Mouse (Mus musculus) heart, postnatal 4 days (tissue): ENCODE measurements around the gene Abcb8. TPM values are rescaled to one million over a fixed set of nuclear protein-coding genes. Genes with fewer than 3 reads are reported as not detected.

Experiments used
- DNase-seq: peaks from one replicate; pipeline ENCODE4 v3.0.0; 2021
- total RNA-seq, 2 experiments: library from RNA; stranded (reverse); gene quantifications; 2 replicates each; pipeline ENCODE4 v1.2.3; 2021

Gene Abcb8
- total RNA-seq, 2 experiments from 2014 or later = 86.3 to 87.0 TPM

DNA sequence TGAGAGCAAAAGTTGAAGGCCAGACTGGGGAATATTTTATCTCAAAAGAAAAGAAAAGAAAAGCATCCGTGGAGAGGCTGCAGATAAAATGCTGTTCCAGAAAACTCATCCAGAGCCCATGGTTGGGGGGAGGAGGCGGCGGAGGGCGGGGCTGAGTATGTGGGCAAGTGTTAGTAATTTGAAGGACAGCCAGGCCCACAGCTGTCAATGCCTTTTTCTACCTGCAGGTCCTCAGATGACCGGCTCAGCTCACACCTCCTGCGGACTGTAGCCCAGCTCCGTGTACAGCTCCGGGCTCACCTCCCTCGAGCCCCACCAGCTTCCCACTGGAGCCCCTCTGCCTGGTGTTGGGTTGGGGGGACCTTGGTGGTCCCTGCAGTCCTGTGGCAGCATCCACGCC lies 6.2 kb downstream of the Abcb8 start:
- DNase-seq = no peak

DNA sequence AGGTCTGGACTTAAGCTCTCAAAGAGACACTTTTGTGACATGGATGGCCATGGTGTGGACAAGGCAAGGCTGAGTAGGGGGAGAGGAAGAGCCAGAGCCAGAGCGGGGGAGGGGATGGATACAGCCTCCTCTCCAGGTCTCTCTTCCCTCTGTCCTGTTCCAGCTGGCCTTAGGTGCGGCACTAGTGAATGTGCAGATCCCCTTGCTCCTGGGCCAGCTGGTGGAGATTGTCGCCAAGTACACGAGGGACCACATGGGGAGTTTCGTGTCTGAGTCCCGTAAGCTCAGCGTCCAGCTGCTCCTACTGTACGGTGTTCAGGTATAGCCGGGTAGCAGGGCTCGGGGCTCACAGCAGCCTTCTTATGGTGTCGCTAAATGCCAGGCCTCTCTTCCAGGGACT lies 6.9 kb downstream of the Abcb8 start:
- no peak for DNase-seq

DNA sequence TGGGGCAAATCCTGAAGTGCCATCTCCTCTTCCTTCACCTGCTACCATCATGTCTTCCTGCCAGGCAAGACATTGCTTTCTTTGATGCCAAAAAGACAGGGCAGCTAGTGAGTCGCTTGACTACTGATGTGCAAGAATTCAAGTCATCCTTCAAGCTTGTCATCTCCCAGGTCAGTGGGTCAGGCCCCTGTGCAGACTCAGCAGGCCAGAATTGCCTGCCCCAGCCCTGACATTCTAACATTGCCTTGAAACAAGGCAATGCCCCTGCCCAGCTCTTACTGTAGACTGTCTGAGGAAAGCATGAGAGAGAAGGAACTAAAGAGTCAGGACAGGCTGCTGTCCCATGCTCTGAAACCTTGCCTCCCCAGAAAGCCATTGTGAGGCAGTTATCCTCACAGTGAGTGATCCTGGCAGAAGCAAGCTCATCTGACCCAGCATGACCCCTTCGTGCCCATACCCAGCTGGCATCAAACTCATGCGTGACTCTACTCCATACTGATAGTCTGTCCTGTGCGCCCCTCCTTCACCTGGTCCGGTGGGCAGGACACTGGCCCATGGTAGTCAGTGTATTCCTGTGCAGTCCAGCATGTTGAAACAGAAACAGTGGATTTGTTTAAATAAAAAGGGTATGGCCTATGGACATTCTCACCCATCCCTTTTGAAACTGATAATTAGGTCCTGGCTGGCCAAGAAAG lies 7.6 kb downstream of the Abcb8 start:
- no peak for DNase-seq

DNA sequence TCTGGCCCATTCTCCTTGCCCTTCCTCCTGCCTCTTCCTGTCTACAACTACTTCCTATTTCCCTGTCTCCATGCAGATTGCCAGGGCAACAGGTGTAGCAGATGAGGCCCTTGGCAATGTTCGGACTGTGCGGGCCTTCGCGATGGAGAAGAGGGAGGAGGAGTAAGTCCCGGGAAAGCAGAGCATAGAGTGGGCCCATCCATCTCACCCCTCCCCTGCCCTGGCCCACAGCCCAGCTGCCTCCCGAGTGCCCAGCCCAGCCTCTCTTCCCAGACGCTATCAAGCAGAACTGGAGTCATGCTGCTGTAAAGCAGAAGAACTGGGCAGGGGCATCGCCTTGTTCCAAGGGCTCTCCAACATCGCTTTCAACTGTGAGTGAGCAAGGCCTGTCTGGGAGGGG lies 8.5 kb downstream of the Abcb8 start:
- DNase-seq = peak; percentile 56

DNA sequence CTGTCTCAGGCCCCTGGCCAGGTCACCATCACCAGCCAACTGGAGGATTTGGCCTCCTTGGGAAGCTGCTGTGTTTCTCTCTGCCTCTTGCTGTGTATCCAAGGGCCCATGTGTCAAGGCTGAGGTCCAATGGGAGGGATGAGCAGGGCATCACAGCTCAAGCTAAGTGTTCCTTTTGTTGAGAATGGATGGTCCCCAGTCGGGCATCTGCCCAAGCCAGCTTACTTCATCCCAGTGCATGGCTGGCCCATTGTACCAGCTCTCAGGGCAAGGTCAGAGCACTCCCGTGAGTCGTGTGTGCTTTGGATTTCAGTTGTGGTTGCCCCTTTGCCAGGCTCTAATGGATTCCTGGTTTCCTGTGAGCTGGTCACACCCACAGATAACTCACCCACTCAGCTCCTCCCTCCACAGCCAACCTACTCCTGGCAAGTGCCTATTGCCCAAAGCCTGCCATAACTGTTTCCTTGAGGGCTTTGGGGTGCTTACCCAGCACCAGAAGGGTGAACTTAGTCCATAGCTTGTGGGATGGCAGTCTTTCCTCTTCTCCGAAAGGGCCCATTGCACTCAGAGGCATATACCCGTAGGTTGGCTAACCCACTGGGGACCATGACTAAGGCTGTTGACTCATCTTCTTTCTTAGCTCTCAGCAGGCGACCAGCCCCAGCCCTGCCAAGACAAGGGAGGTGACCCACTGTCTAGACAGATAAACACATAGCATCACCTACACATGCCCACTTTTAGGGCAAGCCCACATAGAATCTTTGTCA lies 11.3 kb downstream of the Abcb8 start:
- DNase-seq = no peak

DNA sequence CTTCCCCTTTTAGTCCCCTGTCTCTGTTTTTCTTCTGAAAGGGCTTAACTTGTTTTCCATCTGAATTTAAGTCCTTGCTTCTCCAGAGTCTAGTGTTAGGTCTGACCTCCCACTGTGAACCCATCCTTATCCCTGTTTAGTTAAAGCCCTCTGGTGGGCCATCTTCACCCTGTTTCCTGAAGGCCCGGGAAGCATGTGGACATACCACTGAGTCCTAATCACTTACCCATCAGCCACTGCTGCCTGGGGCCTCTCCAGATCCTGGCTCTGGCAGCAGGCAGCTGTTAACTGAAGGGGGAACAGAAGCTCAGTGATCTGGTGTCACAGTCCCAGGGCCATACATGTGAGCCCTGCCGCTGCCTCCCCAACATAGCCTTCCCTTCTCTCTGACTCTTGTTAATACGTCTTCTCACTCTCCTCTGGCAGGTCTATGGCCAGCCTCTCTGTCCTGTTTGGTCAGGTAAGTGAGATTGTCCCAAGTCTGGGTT lies 12.0 kb downstream of the Abcb8 start:
- DNase-seq = no peak

DNA sequence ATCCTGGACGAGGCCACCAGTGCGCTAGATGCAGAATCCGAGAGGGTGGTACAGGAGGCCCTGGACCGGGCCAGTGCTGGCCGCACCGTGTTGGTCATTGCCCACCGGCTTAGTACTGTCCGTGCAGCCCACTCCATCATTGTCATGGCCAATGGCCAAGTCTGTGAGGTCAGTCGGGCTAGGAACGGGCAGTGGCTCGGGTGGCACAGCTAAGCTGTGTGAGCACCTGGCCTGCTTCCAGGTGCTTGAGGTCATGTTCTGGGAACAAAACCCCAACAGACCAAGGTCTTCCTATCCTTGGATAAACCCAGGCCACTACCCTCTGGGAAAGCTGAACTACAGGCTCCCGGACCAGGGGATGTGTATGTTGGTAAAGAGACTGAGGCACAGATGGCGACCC lies 15.2 kb downstream of the Abcb8 start:
- DNase-seq = peak; percentile 61

DNA sequence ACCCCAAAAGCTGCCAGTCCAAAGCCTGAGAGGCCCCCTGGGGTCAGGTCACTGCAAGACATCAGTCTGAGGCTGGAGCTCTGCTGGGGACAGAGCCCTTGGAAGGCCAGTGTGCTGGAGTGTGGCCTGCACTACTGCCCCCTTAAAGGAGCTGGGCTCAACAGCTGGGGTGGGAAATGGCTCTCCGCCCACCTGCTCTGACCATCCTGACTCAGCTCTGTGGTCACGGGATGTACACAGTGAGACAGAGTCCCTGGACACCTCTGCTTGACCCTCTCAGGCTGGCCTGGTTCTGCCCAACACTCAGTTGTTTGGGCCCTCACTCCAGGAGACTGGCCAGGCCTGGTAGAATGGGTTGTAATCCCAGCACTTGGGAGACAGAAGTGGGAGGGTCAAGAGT lies 16.0 kb downstream of the Abcb8 start:
- no peak for DNase-seq

DNA sequence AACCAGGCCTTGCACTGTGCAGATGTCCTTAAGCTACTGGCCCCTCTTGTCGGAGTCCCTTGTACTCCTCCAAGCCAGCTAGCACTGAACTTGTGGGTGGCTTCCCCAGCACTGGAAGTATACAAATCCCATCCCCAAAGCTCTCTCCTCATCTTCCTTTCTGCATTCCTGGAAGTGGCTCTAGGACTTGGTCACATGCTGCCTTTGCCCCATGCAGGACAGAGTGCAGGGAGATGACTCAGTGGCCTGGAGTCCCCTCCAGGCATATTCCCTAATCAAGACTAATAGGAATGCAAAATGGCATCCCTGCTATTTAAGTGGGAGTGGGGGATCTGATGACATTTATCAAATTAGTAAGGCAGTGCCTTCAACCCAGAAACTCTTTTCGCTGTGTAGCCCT lies 18.6 kb downstream of the Abcb8 start:
- no peak for DNase-seq

DNA sequence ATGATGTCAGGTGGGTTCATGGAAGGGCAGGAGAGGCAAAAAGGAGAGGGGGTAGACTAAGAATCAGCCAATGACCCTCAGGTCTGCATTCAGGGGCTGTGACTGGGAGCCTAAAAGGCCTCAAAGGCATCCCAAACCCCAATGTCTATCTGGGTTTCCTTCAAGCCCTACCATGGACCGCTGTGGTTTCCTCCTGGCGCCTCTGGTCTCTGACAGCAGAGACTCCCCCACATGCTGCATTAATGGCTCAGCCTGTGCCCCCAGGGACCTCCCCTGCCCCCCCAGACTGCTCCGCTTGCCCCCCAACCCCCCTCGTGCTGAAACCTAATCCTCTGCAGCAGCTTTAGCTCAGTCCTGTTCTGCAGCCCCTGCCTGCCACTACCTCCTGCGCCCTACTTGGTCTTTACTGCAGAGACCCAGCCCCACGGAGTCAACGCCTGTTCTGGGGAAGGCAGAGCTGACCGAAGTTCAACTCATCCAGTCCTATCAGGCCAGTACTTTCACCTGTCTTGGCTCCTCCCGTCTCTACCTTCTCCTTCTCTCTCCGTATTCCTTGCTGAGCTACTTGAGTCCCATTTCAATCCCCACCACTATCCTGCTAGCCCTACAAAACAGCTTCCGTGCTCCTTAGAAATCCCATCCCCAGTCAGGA lies 19.7 kb downstream of the Abcb8 start, which contains the start of gene Asic3:
Gene Asic3 (plus strand): TSS at position 351 of the 652 bp plus-strand sequence.
- no peak for DNase-seq

DNA sequence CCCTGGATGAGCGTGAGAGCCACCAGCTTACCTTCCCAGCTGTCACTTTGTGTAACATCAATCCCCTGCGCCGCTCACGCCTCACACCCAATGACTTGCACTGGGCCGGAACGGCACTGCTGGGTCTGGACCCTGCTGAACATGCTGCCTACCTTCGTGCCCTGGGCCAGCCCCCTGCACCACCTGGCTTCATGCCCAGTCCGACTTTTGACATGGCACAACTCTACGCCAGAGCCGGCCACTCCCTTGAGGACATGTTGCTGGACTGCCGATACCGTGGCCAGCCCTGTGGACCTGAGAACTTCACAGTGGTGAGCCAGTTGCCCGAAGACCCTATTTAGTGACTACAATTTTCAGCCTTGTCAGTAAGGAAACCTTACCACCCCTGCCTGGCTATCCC lies 20.5 kb downstream of the Abcb8 start:
- no peak for DNase-seq

DNA sequence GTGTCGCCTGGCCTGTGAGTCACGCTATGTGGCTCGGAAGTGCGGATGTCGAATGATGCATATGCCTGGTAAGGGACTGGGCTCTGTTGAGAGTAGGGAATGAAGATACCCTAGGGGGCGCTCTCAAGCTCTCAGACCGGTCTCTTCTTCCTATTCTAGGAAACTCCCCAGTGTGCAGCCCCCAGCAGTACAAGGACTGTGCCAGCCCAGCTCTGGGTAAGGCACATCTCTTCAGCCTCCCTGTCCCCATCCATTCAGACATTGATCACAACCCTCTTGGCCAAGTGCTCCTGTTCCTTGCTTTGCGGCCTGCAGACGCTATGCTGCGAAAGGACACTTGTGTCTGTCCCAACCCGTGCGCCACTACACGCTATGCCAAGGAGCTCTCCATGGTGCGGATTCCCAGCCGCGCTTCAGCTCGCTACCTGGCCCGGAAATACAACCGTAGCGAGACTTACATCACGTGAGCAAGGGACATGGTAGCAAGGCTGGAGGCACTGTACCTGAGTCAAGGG lies 22.8 kb downstream of the Abcb8 start:
- peak; percentile 75 for DNase-seq

DNA sequence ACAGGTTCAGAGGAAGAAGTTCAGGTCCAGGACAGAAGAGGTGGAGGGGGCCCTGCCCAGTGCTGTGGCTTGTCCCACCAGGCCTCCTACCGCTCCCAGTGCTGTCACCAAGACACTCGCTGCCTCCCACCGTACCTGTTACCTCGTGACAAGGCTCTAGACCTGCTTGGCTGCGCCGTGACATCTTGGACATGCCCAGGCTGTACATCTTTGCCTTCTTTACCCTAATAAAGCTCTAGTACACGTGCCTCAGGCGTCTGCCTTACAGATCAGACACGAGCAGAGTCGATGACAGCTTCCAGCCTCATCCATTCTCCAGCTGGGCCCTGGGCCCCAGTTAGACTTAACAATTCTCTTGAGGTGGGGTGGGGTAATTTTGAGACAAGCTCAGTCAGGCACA lies 24.1 kb downstream of the Abcb8 start:
- DNase-seq = no peak

DNA sequence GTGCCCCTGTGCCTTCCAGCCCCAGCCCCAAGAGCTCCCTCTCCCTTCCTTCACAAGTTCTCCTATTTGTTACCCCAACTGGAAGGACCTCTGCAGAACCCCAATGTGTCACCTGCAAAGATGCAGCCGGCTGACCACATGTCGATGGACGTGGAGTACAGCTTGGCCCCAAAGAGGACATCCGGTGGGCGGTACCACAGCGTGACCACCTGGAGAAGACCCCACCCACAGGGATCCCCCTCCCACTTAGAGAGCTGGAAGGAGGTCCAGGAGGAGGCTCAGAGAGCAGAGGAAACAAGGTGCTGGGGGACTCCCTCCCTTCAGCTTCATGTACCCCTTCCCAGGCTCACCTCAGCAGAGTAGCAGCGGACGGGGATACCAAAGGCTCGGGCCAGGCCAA lies 26.9 kb downstream of the Abcb8 start:
- DNase-seq = no peak

DNA sequence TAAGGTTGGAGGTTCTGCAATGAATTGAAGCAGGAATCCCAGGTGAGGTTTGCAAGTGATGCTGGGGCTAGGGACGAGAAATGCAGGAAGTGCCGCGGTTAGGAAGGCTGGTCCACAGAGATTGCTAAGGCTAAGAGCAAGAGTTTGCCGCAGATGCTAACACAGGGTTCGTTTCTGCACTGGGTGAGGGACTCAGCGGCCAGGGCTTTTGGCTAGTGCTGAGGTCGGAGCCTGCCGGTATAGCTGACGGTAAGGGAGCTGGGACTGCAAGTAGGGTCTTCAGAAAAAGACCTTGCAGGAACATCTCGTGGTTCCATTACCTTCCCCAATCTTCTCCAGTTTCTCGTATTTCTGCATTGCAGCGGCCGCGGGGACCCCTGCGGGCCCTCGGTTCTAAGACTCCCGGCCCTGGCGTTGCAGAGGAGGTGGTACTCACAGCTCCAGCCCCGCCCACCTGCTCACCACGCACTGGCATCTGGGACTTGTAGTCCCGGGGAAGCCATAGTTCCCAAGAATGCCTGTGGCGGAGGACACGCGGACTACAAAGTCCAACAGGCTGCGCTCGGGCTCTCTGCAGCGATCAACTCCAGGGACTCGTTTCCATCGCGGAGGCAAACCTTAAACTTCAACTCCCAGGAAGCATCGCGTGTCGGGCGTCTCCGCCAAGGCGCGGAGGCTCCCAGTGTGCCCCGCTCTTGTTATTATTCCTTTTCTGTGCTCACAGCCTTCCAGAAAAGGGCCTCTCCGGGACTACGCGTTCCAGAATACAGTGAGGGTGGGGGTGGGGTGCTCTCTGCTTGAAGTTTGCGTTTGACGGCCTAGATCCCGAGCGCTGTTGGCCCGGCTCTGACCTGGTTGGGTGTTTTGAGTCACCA lies 29.9 kb downstream of the Abcb8 start, which contains the start of the genes Cdk5 and Slc4a2:
Gene Cdk5 (minus strand): TSS at position 402 of the 875 bp plus-strand sequence.
Gene Slc4a2 (plus strand): TSS at position 709 of the 875 bp plus-strand sequence.
- peak; percentile 98 for DNase-seq

DNA sequence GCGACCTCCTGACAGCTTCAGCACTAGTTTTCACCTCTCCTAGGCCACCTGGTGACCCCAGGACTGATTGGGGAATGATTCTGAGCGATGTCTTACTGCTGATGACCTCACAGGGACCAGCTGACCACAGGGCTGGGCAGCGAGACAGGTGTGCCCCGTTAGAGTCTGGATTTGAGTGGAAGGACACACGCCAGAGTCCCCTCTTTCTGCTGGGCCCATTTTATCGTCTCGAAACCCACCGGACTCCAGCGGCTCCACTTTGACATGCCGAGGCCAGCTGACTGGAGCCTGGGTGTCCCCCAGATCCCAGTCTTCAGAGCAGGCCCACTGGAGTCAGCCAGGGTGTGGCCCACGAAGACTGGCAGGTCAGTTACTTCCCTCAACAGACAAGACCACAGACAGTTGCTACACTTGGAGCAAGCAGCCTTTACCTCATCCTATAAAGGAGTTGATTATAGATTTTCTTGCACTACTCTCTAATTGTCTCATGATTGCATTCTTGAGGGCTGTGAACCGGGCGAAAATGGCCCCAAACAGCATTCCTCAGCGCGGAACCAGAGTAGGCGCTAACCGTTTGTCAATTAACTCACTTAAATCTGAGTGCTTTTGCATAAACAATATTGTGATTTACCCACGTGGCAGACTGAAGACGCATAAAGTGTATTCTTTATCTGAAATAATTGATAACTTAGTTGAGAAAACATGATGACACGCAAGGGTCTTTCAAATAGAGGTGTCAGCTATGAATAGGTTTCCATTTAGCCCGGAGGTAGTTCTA lies 30.7 kb downstream of the Abcb8 start:
- no peak for DNase-seq

DNA sequence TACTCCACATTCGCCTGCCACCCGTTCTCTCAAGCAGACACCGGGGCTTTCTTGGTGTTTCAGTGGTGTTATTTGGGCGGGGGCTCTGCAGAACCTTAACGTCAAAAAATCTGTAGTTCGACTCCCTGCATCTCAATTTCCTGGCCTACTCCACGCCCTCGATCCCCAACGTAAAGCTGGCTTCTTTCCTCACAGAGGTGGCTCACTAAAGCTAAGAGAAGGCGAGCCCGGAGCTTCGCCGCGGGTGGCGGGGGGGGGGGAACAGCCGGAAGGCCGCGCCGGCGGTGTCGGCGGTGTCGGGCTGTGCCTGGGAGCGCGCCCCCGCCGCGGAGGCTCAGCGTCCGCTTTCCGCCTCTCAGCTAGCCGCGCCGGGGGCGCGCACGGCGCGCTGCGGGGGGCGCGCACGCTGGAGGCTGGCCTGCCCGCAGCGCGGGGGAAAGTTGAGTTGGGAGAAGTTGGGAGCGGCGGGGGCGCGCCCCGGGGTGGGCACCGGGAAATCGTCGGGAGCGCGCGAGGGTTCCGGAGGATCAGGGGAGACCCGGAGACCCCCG lies 31.5 kb downstream of the Abcb8 start:
- DNase-seq = peak; percentile 90

DNA sequence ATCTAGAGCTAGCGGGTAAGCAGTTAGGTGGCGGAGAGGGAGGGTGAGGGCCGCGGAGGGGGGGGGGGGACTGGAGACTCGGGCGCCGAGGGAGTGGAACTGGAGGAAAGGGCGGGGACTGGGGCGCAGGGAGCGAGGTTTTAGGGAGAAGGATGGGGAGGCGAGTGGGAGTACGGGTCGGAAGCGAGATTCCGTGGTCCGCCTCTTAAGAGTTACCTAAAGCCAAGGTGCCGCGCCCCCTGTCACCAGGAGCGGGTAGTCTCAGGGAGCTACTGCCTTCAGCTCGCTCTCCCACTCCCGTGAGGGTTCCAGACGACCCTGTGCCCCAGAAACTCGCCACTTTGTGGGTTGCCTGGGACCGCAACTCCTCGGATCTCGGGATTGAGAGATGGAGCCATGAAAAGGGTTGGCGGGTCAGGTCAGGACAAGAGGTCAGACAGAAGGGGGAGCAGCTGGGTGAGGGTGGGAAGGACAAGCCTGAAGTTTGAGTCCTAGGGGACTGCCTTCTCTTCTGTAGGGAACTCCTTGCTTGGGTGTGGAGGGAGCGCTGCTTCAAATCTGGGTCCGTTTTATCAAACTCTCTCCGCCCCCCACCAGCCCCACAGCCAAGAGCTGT lies 32.1 kb downstream of the Abcb8 start:
- DNase-seq = no peak

DNA sequence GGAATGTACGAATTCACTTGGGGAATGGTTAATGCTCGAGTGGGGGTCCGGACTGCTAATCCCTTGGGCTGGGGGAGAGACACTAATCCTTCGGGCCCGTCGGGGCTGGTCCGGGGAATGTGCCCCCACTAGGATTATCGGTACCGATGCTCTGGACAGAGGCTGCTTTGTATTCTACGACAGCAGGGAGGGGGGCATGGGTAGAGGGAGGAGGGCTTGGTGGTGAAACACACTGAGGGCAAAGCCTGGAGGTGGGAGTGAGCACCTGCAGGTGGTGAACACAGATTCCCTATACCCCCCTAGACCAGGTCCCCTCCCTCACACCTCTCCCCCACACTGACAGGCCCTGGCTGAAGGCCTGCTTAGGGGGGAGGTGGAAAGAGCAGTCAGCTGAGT lies 32.6 kb downstream of the Abcb8 start:
- no peak for DNase-seq

DNA sequence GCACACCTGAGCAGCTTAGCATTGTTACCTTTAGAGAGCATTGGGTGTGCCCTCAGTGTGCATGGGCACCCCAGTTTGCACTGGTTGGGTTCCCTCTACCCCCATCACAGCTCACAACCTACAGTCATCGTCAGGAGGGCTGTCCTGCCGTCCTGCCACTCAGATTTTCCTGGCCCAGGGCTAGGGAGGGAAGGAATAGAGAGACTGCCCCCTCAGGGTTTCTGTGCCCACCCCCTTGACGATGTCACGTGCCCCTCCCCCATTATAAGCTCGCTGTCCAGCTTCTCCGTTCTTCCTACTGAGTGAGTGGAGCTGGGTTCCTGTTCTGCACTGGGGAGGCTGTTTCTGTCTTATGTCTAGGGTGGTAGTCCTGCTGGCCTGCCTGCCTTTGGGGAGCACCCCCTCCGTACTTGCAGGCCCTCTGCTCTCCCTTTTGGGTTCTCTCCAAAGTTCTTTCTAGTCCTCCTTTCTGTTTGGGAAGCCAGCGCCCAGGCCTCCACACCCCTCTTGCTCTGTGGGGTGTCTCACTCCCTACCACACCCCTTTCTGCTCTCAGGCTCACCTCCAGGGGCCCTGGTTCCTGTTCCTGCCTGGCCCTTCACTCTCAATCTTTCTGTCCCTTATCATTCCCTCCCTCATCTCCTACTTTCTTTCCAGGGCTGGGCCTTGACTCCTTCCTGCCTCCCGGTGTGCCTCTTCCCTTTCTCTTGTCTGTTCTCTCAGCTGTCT lies 33.3 kb downstream of the Abcb8 start:
- DNase-seq = no peak
